Mouse (Mus musculus): ENCODE data around the gene Poll. TPM values are rescaled to one million over a fixed set of nuclear protein-coding genes. Genes with fewer than 3 reads are reported as not detected.

The Poll gene
- polyA plus RNA-seq, 1 experiment from 2014 or later = 6.0 TPM

DNA sequence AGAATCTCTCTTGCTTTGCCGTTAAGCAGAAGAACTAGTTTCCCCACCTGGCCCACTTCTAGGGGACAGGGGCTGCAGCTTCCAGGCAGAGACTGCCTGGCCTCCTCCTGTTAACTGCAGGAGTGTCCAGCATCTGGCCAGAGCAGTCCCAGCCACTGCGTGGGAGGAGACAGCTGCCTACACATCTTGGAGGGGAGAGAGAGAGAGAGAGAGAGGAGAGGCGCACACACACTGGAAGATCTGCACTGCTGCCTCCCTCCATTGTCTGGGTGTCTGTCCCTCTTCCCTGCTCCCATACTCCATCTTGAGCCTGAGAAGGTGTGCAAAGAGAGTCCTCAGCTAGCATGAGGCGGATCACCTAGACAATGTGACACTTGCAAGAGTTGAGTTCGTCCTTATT is 31.0 kb downstream of the Poll start:
- Histone ChIP-seq H3K9ac (ENCODE audit: low read length) (no peak overlapping the region), H3K9me3 (ENCODE audit: control insufficient read depth, low read length) (no peaks in the 10 kb centered on the region), H3K36me3 (ENCODE audit: control insufficient read depth, insufficient read depth, low read length) (peaks cover 5% of the 10 kb centered on the region; the same call in 1 of the 2 replicates), H3K4me1 (replicated peaks; ENCODE audit: control insufficient read depth, insufficient read depth) (no peaks in the 10 kb centered on the region), H3K4me2 (replicated peaks; ENCODE audit: low read depth) (no peak overlapping the region), H3K27me3 (ENCODE audit: control insufficient read depth, insufficient read depth, low read length) (no peaks in the 10 kb centered on the region), H3K4me3 (ENCODE audit: low read depth, low read length) (no peak overlapping the region), H3K27ac (replicated peaks) (no peak overlapping the region)
- TF ChIP-seq EP300 (optimal IDR thresholded peaks at IDR 0.05) (no peak), CTCF (IDR thresholded peaks at IDR 0.05; ENCODE audit: low read depth) (no peak)
- DNase-seq (ENCODE audit: low spot score) (no peak), ATAC-seq (ENCODE audit: low FRiP score, low TSS enrichment) (no peak)
- 75% methylated on average over 5 of the region's 5 CpGs for WGBS

DNA sequence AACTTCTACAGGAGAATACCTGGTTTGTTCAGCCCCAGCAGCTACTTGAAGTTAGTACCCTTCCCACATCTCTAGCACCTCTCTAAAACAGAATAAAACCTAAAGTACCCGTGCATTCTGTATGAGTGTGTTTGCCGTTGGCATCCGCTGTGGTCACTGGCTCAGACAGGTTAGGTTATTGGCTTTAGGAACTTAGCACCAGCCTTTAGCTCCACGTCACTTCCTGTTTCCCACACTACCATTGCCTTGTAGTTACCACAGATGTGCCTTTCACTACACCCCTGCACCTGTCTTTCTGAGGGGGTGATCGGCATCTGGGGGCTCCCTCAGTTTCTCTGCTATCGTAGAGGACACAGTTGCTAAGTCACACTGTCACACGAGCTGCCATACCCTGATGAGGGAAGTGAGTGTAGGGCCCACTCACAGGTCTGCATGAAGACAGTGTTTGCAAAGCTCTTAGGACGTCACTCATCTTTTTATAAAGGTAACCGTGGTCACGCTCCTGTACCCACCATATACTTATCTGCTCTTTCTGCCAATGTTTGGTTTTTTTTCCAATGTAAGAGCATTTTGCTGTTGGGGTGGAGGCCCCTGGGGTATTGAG is 32.3 kb downstream of the Poll start:
- H3K36me3 ChIP-seq (ENCODE audit: control insufficient read depth, insufficient read depth, low read length) = peaks cover 5% of the 10 kb centered on the region; the same call in 1 of the 2 replicates
- no peak overlapping the region for H3K27ac ChIP-seq (replicated peaks)
- TF ChIP-seq CTCF (IDR thresholded peaks at IDR 0.05; ENCODE audit: low read depth) (no peak), EP300 (optimal IDR thresholded peaks at IDR 0.05) (no peak)
- no peak overlapping the region for H3K9ac ChIP-seq (ENCODE audit: low read length)
- WGBS = 83% methylated on average over 10 of the region's 10 CpGs
- no peaks in the 10 kb centered on the region for H3K9me3 ChIP-seq (ENCODE audit: control insufficient read depth, low read length)
- ATAC-seq (ENCODE audit: low FRiP score, low TSS enrichment) (no peak), DNase-seq (ENCODE audit: low spot score) (no peak)
- no peak overlapping the region for H3K4me3 ChIP-seq (ENCODE audit: low read depth, low read length)
- H3K27me3 ChIP-seq (ENCODE audit: control insufficient read depth, insufficient read depth, low read length) = no peaks in the 10 kb centered on the region
- H3K4me1 ChIP-seq (replicated peaks; ENCODE audit: control insufficient read depth, insufficient read depth) = no peaks in the 10 kb centered on the region
- H3K4me2 ChIP-seq (replicated peaks; ENCODE audit: low read depth) = no peak overlapping the region

DNA sequence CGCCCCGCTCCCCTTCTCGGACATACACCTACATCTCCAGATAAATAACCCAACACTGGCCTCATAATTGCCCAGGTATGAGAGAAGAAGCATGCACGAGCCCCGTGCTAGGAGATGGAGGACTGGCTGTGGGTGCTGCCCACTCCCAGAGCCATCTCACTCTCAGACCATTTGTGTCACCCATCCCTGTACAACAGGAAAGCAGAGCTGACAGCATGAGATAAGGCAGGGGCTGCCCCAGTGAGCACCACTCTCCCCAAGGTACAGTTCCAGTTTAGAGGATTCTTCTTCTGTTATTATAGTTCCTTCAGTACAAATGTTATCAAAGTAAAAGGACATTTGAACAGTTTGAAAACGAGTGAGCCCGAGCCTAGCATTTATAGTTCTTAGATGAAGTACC is 32.9 kb downstream of the Poll start:
- Histone ChIP-seq H3K9ac (ENCODE audit: low read length) (no peak overlapping the region), H3K27me3 (ENCODE audit: control insufficient read depth, insufficient read depth, low read length) (no peaks in the 10 kb centered on the region), H3K4me1 (replicated peaks; ENCODE audit: control insufficient read depth, insufficient read depth) (no peaks in the 10 kb centered on the region), H3K4me3 (ENCODE audit: low read depth, low read length) (no peak overlapping the region), H3K36me3 (ENCODE audit: control insufficient read depth, insufficient read depth, low read length) (peaks cover 5% of the 10 kb centered on the region; the same call in 1 of the 2 replicates), H3K9me3 (ENCODE audit: control insufficient read depth, low read length) (no peaks in the 10 kb centered on the region), H3K4me2 (replicated peaks; ENCODE audit: low read depth) (no peak overlapping the region), H3K27ac (replicated peaks) (no peak overlapping the region)
- no peak for ATAC-seq (ENCODE audit: low FRiP score, low TSS enrichment)
- DNase-seq (ENCODE audit: low spot score) = no peak
- TF ChIP-seq EP300 (optimal IDR thresholded peaks at IDR 0.05) = no peak
- no peak for TF ChIP-seq CTCF (IDR thresholded peaks at IDR 0.05; ENCODE audit: low read depth)
- 85% methylated on average over 7 of the region's 7 CpGs for WGBS

DNA sequence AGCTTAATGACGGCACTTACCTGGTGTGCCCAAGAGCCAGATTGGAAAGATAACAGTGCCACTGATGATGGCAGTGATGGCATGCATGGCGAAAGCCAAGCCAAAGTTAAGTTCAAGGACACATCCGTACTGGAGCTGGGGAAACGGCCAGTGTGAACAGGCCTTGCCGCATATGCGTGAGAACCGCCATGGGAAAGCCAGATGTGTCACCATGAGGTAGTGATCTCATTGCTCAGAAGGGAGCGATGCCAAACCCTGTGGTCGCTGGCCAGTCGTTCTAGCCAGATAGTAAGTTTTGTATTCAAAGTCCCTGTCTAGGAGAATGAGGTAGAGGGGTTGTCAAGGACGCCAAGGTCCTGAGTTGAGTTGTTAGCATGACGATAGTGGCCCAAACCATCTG is 44.1 kb downstream of the Poll start:
- WGBS = 94% methylated on average over 12 of the region's 12 CpGs
- TF ChIP-seq CTCF (IDR thresholded peaks at IDR 0.05; ENCODE audit: low read depth) (no peak), EP300 (optimal IDR thresholded peaks at IDR 0.05) (no peak)

DNA sequence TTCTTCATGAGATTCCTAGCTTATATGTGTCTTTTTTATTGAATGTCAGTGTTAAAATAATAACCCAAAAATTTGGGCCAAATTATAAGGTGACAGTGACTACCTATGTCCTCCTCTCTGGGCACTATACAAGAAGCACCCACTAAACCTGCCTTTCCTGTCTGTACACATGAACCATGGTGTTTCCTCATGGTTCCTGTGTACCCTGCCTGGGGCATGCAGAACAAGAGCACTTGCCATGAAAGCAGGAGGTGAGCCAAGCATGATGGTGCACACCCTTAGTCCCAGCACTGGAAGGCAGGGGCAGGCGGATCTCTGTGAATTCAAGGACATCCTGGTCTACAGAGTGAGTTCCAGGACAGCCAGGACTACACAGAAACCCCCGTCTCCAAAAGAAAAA is 45.0 kb downstream of the Poll start:
- no peak overlapping the region for H3K9ac ChIP-seq (ENCODE audit: low read length)
- H3K36me3 ChIP-seq (ENCODE audit: control insufficient read depth, insufficient read depth, low read length) = peaks cover 5% of the 10 kb centered on the region
- 92% methylated on average over 2 of the region's 2 CpGs for WGBS
- TF ChIP-seq CTCF (IDR thresholded peaks at IDR 0.05; ENCODE audit: low read depth) (no peak), EP300 (optimal IDR thresholded peaks at IDR 0.05) (no peak)
- H3K4me1 ChIP-seq (replicated peaks; ENCODE audit: control insufficient read depth, insufficient read depth) = no peaks in the 10 kb centered on the region
- no peak overlapping the region for H3K4me3 ChIP-seq (ENCODE audit: low read depth, low read length)
- ATAC-seq (ENCODE audit: low FRiP score, low TSS enrichment) (no peak), DNase-seq (ENCODE audit: low spot score) (no peak)
- no peaks in the 10 kb centered on the region for H3K27me3 ChIP-seq (ENCODE audit: control insufficient read depth, insufficient read depth, low read length)
- no peaks in the 10 kb centered on the region for H3K9me3 ChIP-seq (ENCODE audit: control insufficient read depth, low read length)
- H3K27ac ChIP-seq (replicated peaks) = no peak overlapping the region
- no peak overlapping the region for H3K4me2 ChIP-seq (replicated peaks; ENCODE audit: low read depth)

More for the DNA sequence above, 44.1 kb downstream of the Poll start:
- ATAC-seq (ENCODE audit: low FRiP score, low TSS enrichment) = no peak
- Histone ChIP-seq H3K4me1 (replicated peaks; ENCODE audit: control insufficient read depth, insufficient read depth) (no peaks in the 10 kb centered on the region), H3K4me2 (replicated peaks; ENCODE audit: low read depth) (no peak overlapping the region), H3K9ac (ENCODE audit: low read length) (no peak overlapping the region), H3K36me3 (ENCODE audit: control insufficient read depth, insufficient read depth, low read length) (peaks cover 5% of the 10 kb centered on the region), H3K27ac (replicated peaks) (no peak overlapping the region), H3K27me3 (ENCODE audit: control insufficient read depth, insufficient read depth, low read length) (no peaks in the 10 kb centered on the region), H3K9me3 (ENCODE audit: control insufficient read depth, low read length) (no peaks in the 10 kb centered on the region), H3K4me3 (ENCODE audit: low read depth, low read length) (no peak overlapping the region)
- DNase-seq (ENCODE audit: low spot score) = no peak

DNA sequence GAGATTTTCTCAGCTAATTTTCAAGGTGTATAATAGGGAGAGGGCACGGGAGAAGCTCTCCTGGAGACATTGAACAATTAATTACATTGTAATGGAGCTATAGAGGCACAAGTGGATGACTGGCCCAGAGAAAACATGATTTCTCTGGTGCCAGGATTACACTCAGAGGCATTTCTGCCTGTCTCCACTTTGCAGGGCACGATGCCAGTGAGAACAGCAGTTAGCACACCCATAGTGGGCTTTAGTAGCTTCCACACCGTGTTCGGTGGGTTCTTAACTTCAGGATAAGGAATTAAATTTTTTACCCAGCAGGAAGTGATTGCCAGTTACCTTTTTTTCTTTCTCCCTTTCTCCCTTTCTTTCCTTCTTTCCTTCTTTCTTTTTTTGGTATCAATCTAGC is 48.9 kb downstream of the Poll start:
- H3K4me3 ChIP-seq (ENCODE audit: low read depth, low read length) = no peak overlapping the region
- ATAC-seq (ENCODE audit: low FRiP score, low TSS enrichment) (no peak), DNase-seq (ENCODE audit: low spot score) (no peak)
- no peaks in the 10 kb centered on the region for H3K9me3 ChIP-seq (ENCODE audit: control insufficient read depth, low read length)
- no peak overlapping the region for H3K4me2 ChIP-seq (replicated peaks; ENCODE audit: low read depth)
- no peak overlapping the region for H3K27ac ChIP-seq (replicated peaks)
- peaks cover 5% of the 10 kb centered on the region for H3K36me3 ChIP-seq (ENCODE audit: control insufficient read depth, insufficient read depth, low read length)
- WGBS = 80% methylated on average over 4 of the region's 4 CpGs
- no peak overlapping the region for H3K9ac ChIP-seq (ENCODE audit: low read length)
- no peaks in the 10 kb centered on the region for H3K27me3 ChIP-seq (ENCODE audit: control insufficient read depth, insufficient read depth, low read length)
- TF ChIP-seq CTCF (IDR thresholded peaks at IDR 0.05; ENCODE audit: low read depth) = no peak
- TF ChIP-seq EP300 (optimal IDR thresholded peaks at IDR 0.05) = no peak
- H3K4me1 ChIP-seq (replicated peaks; ENCODE audit: control insufficient read depth, insufficient read depth) = no peaks in the 10 kb centered on the region
